Mouse (Mus musculus): ENCODE results near the gene Med19. TPM values are rescaled to one million over a fixed set of nuclear protein-coding genes. Genes with fewer than 3 reads are reported as not detected.
"Not testable (repeated sequence)": the region's sequence is repeated elsewhere in the genome, so short reads cannot be mapped to it uniquely, and the experiment has no call there.

Gene Med19
- polyA plus RNA-seq, 1 experiment: 20.4 TPM

DNA sequence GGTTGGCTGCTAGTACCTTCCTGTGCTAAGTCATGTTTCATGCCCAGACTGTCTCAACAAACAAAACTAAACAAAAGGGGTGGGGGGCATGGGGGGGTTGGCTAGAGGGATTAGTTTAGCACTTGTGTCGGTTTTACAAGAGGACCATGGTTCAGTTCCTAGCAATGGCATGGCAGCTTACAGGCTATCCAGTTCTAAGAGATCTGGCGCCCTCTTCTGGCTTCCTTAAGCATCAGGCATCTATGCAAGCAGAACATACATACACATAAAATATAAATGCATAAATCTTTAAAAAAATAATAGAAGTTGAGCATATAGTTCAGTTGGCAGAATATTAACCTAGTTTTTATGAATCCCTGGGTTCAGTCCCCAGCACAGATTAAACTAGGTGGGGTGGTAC lies 15.3 kb upstream of the Med19 start:
- Histone ChIP-seq H3K4me3 (ENCODE audit: insufficient read depth, low read length) (no peak overlapping the region), H3K4me1 (ENCODE audit: control insufficient read depth, insufficient read depth, low read length) (peaks cover 3% of the 10 kb centered on the region), H3K27ac (ENCODE audit: insufficient read depth, low read depth, low read length) (no peak overlapping the region)
- TF ChIP-seq CTCF (IDR thresholded peaks at IDR 0.05; ENCODE audit: low read depth, low read length) (no peak; the same call in 1 of the 2 replicates), POLR2A (IDR thresholded peaks at IDR 0.05; ENCODE audit: borderline replicate concordance, low read depth, low read length) (no peak)

DNA sequence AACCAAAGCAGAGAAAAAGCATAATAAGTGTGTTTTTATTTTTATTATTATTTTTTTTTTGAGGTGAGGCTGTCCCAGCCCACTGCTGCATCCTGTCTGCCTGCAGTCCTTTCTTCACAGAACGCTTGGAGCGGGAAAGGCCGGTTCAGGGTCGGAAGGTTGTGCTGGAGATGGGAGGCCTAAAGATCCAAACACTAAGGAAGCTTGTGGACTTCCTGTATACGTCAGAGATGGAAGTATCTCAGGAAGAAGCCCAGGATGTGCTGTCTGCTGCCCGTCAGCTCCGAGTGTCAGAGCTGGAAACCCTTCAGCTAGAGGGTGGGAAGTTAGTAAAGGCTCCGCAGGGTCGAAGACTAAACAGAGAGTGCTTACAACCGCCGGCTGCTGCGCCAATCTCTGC lies 12.1 kb upstream of the Med19 start:
- H3K4me3 ChIP-seq (ENCODE audit: insufficient read depth, low read length): no peak overlapping the region
- H3K27ac ChIP-seq (ENCODE audit: insufficient read depth, low read depth, low read length): no peak overlapping the region
- TF ChIP-seq POLR2A (IDR thresholded peaks at IDR 0.05; ENCODE audit: borderline replicate concordance, low read depth, low read length) (no peak), CTCF (IDR thresholded peaks at IDR 0.05; ENCODE audit: low read depth, low read length) (no peak)
- peaks cover 4% of the 10 kb centered on the region; the same call in 1 of the 2 replicates for H3K4me1 ChIP-seq (ENCODE audit: control insufficient read depth, insufficient read depth, low read length)

DNA sequence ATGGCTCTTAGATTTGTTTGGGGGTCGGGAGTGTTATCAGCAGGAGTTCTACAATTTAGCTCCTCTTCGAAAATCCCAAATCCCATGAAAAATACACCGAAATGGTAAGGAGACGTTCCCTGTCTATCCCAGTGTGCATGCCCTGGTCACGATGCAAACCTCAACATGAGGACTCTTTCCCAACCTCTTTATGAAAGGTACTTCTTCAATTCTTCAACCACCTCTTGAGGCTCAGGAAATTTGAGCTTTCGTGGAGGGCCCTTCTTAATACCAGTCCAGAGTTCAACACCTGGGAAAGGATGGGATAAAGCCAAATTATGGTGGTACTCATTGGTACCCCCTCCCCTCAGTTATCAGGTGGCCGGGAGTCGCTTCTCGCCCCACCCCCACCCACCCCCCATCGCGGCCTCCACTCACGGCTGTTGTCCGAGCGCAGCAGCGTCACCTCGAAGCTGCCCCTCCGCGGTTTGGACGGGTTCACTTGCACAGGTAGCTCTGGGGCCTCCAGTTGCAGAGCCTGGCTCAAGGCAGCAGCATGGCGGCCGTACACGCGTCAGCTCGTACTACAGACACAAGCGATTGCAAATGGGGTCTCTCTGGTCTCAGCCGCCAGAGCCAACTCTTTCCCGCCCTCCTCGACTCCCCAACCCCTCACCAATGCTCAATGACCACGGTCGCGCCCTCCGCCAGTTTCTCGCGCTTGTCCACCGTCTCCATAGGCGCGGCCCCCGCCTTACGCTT lies 8.2 kb upstream of the Med19 start:
- no peak for TF ChIP-seq CTCF (IDR thresholded peaks at IDR 0.05; ENCODE audit: low read depth, low read length)
- no peak for TF ChIP-seq POLR2A (IDR thresholded peaks at IDR 0.05; ENCODE audit: borderline replicate concordance, low read depth, low read length)
- Histone ChIP-seq H3K27ac (ENCODE audit: insufficient read depth, low read depth, low read length) (peak overlapping the region; percentile 56), H3K4me3 (ENCODE audit: insufficient read depth, low read length) (peak overlapping the region; percentile 73), H3K4me1 (ENCODE audit: control insufficient read depth, insufficient read depth, low read length) (peaks cover 4% of the 10 kb centered on the region; the same call in 1 of the 2 replicates)

DNA sequence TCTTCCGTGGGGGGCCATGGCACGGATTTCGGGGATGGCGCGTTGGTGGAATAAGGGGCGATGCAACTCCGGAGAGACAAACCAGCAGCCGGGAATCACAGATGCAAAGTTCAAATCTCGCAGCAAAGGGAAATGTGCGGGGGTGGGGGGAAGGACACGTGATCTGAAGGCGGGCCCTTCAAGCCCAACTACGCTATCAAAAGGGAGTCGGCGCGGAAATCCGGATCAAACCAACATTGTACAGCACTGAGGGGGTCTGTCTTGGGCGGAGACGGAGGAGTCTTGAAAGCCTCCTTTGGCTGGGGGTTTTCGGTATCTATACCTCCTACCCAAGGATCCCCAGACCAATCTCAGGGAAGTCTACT lies 7.7 kb upstream of the Med19 start, which contains the start of gene Selenoh:
Gene Selenoh (minus strand): TSS at position 202 of the 365 bp plus-strand sequence.
- Histone ChIP-seq H3K4me3 (ENCODE audit: insufficient read depth, low read length) (peak within 1 kb of the TSS; percentile 73), H3K4me1 (ENCODE audit: control insufficient read depth, insufficient read depth, low read length) (peaks cover 4% of the 10 kb centered on the region; the same call in 1 of the 2 replicates), H3K27ac (ENCODE audit: insufficient read depth, low read depth, low read length) (peak within 1 kb of the TSS; percentile 56)
- TF ChIP-seq CTCF (IDR thresholded peaks at IDR 0.05; ENCODE audit: low read depth, low read length) (no peak), POLR2A (IDR thresholded peaks at IDR 0.05; ENCODE audit: borderline replicate concordance, low read depth, low read length) (no peak)

DNA sequence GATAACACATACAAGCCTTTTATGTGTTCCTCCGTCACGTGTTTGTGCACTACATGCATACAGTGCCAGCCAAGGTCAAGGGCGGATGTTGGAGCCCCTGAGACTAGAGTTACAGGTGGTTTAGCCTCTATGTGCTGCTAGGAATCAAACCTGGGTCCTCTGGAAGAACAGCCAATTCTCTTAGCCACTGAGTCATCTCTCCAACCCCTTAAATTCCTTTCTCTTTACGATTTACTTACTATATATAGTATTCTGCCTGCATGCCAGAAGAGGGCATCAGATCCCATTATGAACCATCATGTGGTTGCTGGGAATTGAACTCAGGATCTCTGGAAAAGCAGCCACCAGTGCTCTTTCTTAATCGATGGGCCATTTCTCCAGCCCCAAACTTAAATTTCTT lies 6.7 kb upstream of the Med19 start:
- not testable (repeated sequence) for H3K4me1 ChIP-seq (ENCODE audit: control insufficient read depth, insufficient read depth, low read length); H3K27ac ChIP-seq (ENCODE audit: insufficient read depth, low read depth, low read length); H3K4me3 ChIP-seq (ENCODE audit: insufficient read depth, low read length)

DNA sequence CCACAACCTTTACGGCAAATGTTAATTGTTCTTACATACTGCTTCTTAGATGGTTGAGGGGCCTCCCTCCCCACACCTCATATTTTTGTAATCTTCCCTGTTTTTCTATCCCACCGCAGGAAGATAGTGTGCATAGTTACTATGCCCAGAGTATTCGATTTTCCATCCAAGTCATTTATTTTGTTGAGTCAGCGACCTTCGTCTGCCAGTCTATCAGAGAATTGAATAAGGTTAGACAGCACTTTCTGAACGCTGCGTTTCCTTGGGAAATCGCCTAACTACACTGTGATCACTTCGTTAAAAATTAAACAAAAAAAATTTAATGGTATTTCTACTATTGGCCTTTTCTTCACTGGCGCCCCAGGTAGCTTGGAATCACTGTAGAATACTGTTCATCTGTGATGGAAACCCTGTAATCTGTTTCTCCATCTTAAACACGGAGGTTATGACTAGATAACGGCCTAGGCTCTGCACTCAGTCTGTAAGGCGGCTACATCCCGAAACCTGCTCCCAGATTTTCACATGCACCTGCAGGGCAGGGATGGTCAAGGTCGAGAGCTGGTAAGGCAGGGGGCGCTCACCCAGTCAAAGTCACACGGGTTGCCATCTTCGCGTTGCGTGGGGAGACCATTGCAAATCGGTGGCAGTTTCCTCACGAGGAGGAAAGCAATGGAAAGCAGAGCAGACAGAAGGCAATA lies 783 bp upstream of the Med19 start:
- Histone ChIP-seq H3K4me3 (ENCODE audit: insufficient read depth, low read length) (peak overlapping the region; percentile 96), H3K27ac (ENCODE audit: insufficient read depth, low read depth, low read length) (peak overlapping the region; percentile 36; the same call in 1 of the 2 replicates), H3K4me1 (ENCODE audit: control insufficient read depth, insufficient read depth, low read length) (peaks cover 6% of the 10 kb centered on the region)
- TF ChIP-seq CTCF (IDR thresholded peaks at IDR 0.05; ENCODE audit: low read depth, low read length) (peak; percentile 72), POLR2A (IDR thresholded peaks at IDR 0.05; ENCODE audit: borderline replicate concordance, low read depth, low read length) (no peak)

DNA sequence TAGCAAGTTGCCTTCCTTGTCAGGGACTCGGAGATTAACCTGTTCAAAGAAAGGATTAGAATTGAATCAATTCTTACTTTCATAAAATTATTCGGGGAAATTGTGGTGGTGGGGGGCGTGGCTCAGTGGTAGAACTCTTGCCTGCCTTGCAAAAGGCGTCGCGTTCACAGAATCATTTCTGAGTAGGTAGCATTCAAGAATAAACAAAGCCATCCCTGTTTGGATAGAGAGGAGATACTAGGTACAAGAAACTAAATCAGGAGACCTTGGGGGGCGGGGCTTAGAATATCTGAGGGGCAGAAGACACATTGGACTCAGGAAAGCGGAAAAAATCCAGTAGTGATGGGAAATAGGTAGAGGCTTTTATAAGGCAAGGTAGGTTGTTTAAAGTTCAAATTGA lies 814 bp downstream of the Med19 start, which contains the start of gene Tmx2:
Gene Tmx2 (minus strand): TSS at position 125 of the 400 bp plus-strand sequence.
- peaks cover 6% of the 10 kb centered on the region for H3K4me1 ChIP-seq (ENCODE audit: control insufficient read depth, insufficient read depth, low read length)
- TF ChIP-seq POLR2A (IDR thresholded peaks at IDR 0.05; ENCODE audit: borderline replicate concordance, low read depth, low read length): no peak
- no peak for TF ChIP-seq CTCF (IDR thresholded peaks at IDR 0.05; ENCODE audit: low read depth, low read length)
- peak within 1 kb of the TSS; percentile 98 for H3K4me3 ChIP-seq (ENCODE audit: insufficient read depth, low read length)
- H3K27ac ChIP-seq (ENCODE audit: insufficient read depth, low read depth, low read length): peak within 1 kb of the TSS; percentile 18; the same call in 1 of the 2 replicates

DNA sequence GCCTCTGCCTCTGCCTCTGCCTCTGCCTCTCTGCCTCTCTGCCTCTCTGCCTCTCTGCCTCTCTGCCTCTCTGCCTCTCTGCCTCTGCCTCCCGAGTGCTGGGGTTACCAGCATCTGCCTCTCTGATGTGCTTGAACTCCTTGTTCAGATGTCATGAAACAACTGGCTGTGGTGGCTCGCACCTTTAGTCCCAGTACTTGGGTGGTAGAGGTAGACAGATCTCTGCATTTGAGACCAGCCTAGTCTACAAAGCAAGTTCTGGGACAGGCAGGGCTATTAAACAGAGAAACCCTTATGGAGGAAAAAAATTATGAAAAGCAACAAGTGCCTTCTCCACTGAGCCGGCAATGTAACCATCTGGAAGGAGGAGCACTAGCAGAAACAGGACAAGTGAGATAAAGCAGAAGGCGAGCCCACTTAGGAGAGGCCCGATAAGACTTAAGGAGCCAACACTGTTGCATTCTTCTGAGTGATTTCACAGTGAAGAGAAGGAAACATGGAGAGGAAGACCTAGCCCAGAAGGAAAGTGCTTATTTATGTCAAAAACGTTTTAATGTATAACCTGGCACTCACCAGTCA lies 4.5 kb downstream of the Med19 start:
- no peaks in the 10 kb centered on the region for H3K4me1 ChIP-seq (ENCODE audit: control insufficient read depth, insufficient read depth, low read length)

DNA sequence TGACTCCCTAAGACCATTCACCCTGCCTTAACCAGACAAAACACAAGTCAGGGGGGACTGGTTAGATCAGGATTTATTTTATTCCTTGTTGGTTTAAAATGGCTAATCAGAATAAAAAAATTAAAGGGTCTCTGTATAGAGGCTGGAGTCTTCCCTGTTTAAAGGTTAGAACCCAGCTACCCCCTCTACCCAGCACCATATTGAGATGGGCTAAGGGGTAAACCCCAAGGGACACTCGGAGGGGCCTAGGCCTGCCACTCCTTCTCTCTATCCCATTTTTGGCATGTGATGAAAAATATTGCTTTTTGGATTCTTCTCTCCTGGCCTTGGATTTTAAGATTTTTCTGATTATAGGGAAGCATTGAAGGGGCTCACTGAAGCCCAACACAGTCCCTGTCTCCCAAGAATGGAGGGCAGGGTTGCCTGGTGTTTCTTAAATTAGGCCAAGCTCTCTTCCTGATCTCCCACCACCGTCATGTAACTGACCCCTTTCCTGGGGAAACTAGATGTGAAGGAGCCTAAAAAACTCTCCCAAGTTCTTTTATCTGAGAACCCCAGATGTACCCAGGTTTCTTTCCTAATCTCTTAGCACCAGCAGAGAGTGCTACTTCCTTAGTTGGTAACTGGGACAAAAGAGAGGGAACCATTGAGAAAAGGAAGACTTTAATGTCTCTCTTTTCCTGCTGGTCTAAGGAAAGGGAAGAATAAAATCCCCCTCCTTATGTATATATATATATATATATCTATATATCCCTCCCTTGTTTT lies 10.1 kb downstream of the Med19 start:
- TF ChIP-seq CTCF (IDR thresholded peaks at IDR 0.05; ENCODE audit: low read depth, low read length): no peak
- TF ChIP-seq POLR2A (IDR thresholded peaks at IDR 0.05; ENCODE audit: borderline replicate concordance, low read depth, low read length): no peak
- Histone ChIP-seq H3K4me1 (ENCODE audit: control insufficient read depth, insufficient read depth, low read length) (no peaks in the 10 kb centered on the region), H3K4me3 (ENCODE audit: insufficient read depth, low read length) (no peak overlapping the region), H3K27ac (ENCODE audit: insufficient read depth, low read depth, low read length) (no peak overlapping the region)

More for the DNA sequence above, 4.5 kb downstream of the Med19 start:
- no peak overlapping the region for H3K4me3 ChIP-seq (ENCODE audit: insufficient read depth, low read length)
- TF ChIP-seq CTCF (IDR thresholded peaks at IDR 0.05; ENCODE audit: low read depth, low read length) (no peak), POLR2A (IDR thresholded peaks at IDR 0.05; ENCODE audit: borderline replicate concordance, low read depth, low read length) (no peak)
- H3K27ac ChIP-seq (ENCODE audit: insufficient read depth, low read depth, low read length): no peak overlapping the region
